Mouse (Mus musculus) liver, embryonic 12.5 days (tissue): ENCODE measurements around the gene Eif4g2. TPM values are rescaled to one million over a fixed set of nuclear protein-coding genes. Genes with fewer than 3 reads are reported as not detected.
A peak's percentile ranks its signal among the peaks of the same experiment; 100 is the strongest.

Experiments used
- ATAC-seq: fragments of 200-750 bp; cut with Nextera tagmentation; 2 replicates; pipeline ENCODE4 v1.8.0; 2017; ENCODE audit warnings: moderate number of reproducible peaks, mild to moderate bottlenecking, moderate library complexity
- H3K27ac ChIP-seq: fragments of 300-500 bp; sonication (generic); 2 replicates; pipeline ENCODE4 v1.5.1; 2016; ENCODE audit warnings: mild to moderate bottlenecking
- H3K27me3 ChIP-seq: fragments of 300-500 bp; sonication (generic); replicated peaks from 2 replicates; pipeline ENCODE4 v1.6.1; 2016; ENCODE audit warnings: mild to moderate bottlenecking, moderate library complexity
- H3K36me3 ChIP-seq: fragments of 300-500 bp; sonication (generic); 2 replicates; pipeline ENCODE4 v1.6.1; 2016; ENCODE audit warnings: mild to moderate bottlenecking, moderate library complexity
- H3K4me1 ChIP-seq: fragments of 300-500 bp; sonication (generic); 2 replicates; pipeline ENCODE4 v1.6.1; 2016
- H3K4me2 ChIP-seq: fragments of 300-500 bp; sonication (generic); 2 replicates; pipeline ENCODE4 v1.6.1; 2016; ENCODE audit warnings: mild to moderate bottlenecking, moderate library complexity
- H3K4me3 ChIP-seq: fragments of 300-500 bp; sonication (generic); 2 replicates; pipeline ENCODE4 v1.5.1; 2016; ENCODE audit warnings: mild to moderate bottlenecking, moderate library complexity
- H3K9ac ChIP-seq: fragments of 300-500 bp; sonication (generic); 2 replicates; pipeline ENCODE4 v1.6.1; 2016; ENCODE audit warnings: mild to moderate bottlenecking, moderate library complexity
- H3K9me3 ChIP-seq: fragments of 300-500 bp; sonication (generic); replicated peaks from 2 replicates; pipeline ENCODE4 v1.6.1; 2016; ENCODE audit warnings: mild to moderate bottlenecking, moderate library complexity
- WGBS: fragments of 180-500 bp; shearing (Covaris S2); methylation state at CpG from one replicate; pipeline ENCODE4 v1.1.7; 2016; ENCODE audit not compliant: insufficient replicate concordance; 5-methylcytosine and 5-hydroxymethylcytosine counted together
- polyA plus RNA-seq: library from polyadenylated mRNA; unstranded; fragments of >200 nt; fragmentation: Nextera tagmentation; extraction: Ambion mirVana; gene quantifications from 2 replicates; pipeline ENCODE4 v1.2.1, GENCODE M21; 2016

Gene Eif4g2
- polyA plus RNA-seq, 1 experiment from 2014 or later, result 693 TPM

- H3K36me3 ChIP-seq, result peaks cover 18% of the 10 kb centered on the region
- peak overlapping the region; percentile 77 for H3K27ac ChIP-seq
- H3K4me2 ChIP-seq, result peak overlapping the region; percentile 41
- no peaks in the 10 kb centered on the region for H3K27me3 ChIP-seq
- ATAC-seq, result peak; percentile 38
- H3K9ac ChIP-seq, result peak overlapping the region; percentile 12; the same call in 1 of the 2 replicates
- H3K9me3 ChIP-seq, result no peaks in the 10 kb centered on the region
- H3K4me1 ChIP-seq, result peaks cover 36% of the 10 kb centered on the region
- no peak overlapping the region for H3K4me3 ChIP-seq
Observed at GRCm38 (mm10) chr7:111085153-111085552, 2.3 kb upstream of the Eif4g2 start.

GRCm38 (mm10) chr7:111084443-111084842 is 1.6 kb upstream of the Eif4g2 start:
- Histone ChIP-seq H3K9me3 (no peaks in the 10 kb centered on the region), H3K4me2 (peak overlapping the region; percentile 42), H3K4me1 (peaks cover 43% of the 10 kb centered on the region), H3K27ac (peak overlapping the region; percentile 75), H3K36me3 (peaks cover 25% of the 10 kb centered on the region), H3K4me3 (no peak overlapping the region), H3K27me3 (no peaks in the 10 kb centered on the region), H3K9ac (no peak overlapping the region)
- ATAC-seq, result no peak
- 60% methylated on average over 2 of the region's 2 CpGs for WGBS

- ATAC-seq, result no peak
- Histone ChIP-seq H3K36me3 (peaks cover 32% of the 10 kb centered on the region), H3K4me1 (peaks cover 50% of the 10 kb centered on the region), H3K4me2 (peak overlapping the region; percentile 78), H3K4me3 (peak overlapping the region; percentile 100), H3K9ac (peak overlapping the region; percentile 89), H3K9me3 (no peaks in the 10 kb centered on the region), H3K27ac (peak overlapping the region; percentile 97), H3K27me3 (no peaks in the 10 kb centered on the region)
- 9% methylated on average over 4 of the region's 4 CpGs for WGBS
Observed at GRCm38 (mm10) chr7:111083733-111084120, 897 bp upstream of the Eif4g2 start.

GRCm38 (mm10) chr7:111082043-111082821 is 598 bp downstream of the Eif4g2 start:
- H3K27ac ChIP-seq, result peak overlapping the region; percentile 97
- H3K4me3 ChIP-seq, result peak overlapping the region; percentile 100
- under 1% methylated on average over 83 of the region's 83 CpGs for WGBS
- H3K9ac ChIP-seq, result peak overlapping the region; percentile 100
- peaks cover 51% of the 10 kb centered on the region for H3K4me1 ChIP-seq
- H3K4me2 ChIP-seq, result peak overlapping the region; percentile 90
- H3K36me3 ChIP-seq, result peaks cover 47% of the 10 kb centered on the region
- H3K9me3 ChIP-seq, result no peaks in the 10 kb centered on the region
- no peaks in the 10 kb centered on the region for H3K27me3 ChIP-seq
- ATAC-seq, result peak; percentile 71

- H3K4me1 ChIP-seq, result peaks cover 42% of the 10 kb centered on the region
- H3K4me3 ChIP-seq, result peak overlapping the region; percentile 100
- H3K36me3 ChIP-seq, result peaks cover 61% of the 10 kb centered on the region
- H3K9ac ChIP-seq, result peak overlapping the region; percentile 100
- H3K9me3 ChIP-seq, result no peaks in the 10 kb centered on the region
- peak overlapping the region; percentile 90 for H3K4me2 ChIP-seq
- no peak for ATAC-seq
- no peaks in the 10 kb centered on the region for H3K27me3 ChIP-seq
- 80% methylated on average over 3 of the region's 3 CpGs for WGBS
- peak overlapping the region; percentile 97; the same call in 1 of the 2 replicates for H3K27ac ChIP-seq
Observed at GRCm38 (mm10) chr7:111080876-111081275, 2.0 kb downstream of the Eif4g2 start.

- H3K4me3 ChIP-seq, result peak overlapping the region; percentile 100
- peaks cover 33% of the 10 kb centered on the region for H3K4me1 ChIP-seq
- no peaks in the 10 kb centered on the region for H3K9me3 ChIP-seq
- H3K27me3 ChIP-seq, result no peaks in the 10 kb centered on the region
- peaks cover 68% of the 10 kb centered on the region for H3K36me3 ChIP-seq
- peak overlapping the region; percentile 90 for H3K4me2 ChIP-seq
- no peak for ATAC-seq
- H3K9ac ChIP-seq, result 0 out of 2 replicates have a peak overlapping the region, but pooled peaks have one; percentile 100
- no peak overlapping the region for H3K27ac ChIP-seq
- WGBS, result 90% methylated on average over 8 of the region's 8 CpGs
Observed at GRCm38 (mm10) chr7:111080026-111080425, 2.8 kb downstream of the Eif4g2 start.

GRCm38 (mm10) chr7:111078271-111078670 is 4.6 kb downstream of the Eif4g2 start:
- Histone ChIP-seq H3K36me3 (peaks cover 86% of the 10 kb centered on the region), H3K9ac (no peak overlapping the region), H3K27ac (no peak overlapping the region), H3K4me2 (no peak overlapping the region), H3K27me3 (no peaks in the 10 kb centered on the region), H3K9me3 (no peaks in the 10 kb centered on the region), H3K4me1 (peaks cover 28% of the 10 kb centered on the region), H3K4me3 (no peak overlapping the region)
- no peak for ATAC-seq
- 96% methylated on average over 4 of the region's 4 CpGs for WGBS

GRCm38 (mm10) chr7:111075288-111075687 is 7.5 kb downstream of the Eif4g2 start:
- Histone ChIP-seq H3K27ac (no peak overlapping the region), H3K27me3 (no peaks in the 10 kb centered on the region), H3K9ac (no peak overlapping the region), H3K36me3 (peaks cover 99% of the 10 kb centered on the region), H3K4me3 (no peak overlapping the region), H3K4me1 (peaks cover 17% of the 10 kb centered on the region), H3K4me2 (no peak overlapping the region), H3K9me3 (no peaks in the 10 kb centered on the region)
- 92% methylated on average over 4 of the region's 4 CpGs for WGBS
- no peak for ATAC-seq

GRCm38 (mm10) chr7:111072410-111072809 is 10.4 kb downstream of the Eif4g2 start:
- Histone ChIP-seq H3K4me2 (no peak overlapping the region), H3K4me3 (no peak overlapping the region), H3K27me3 (no peaks in the 10 kb centered on the region), H3K4me1 (no peaks in the 10 kb centered on the region), H3K9ac (no peak overlapping the region), H3K27ac (no peak overlapping the region), H3K36me3 (peaks cover 99% of the 10 kb centered on the region), H3K9me3 (peaks cover 10% of the 10 kb centered on the region)
- whole genome bisulfite sequencing, result 91% methylated on average over 4 of the region's 4 CpGs
- no peak for ATAC-seq

GRCm38 (mm10) chr7:111070167-111070496 is 12.7 kb downstream of the Eif4g2 start:
- H3K36me3 ChIP-seq, result peaks cover 78% of the 10 kb centered on the region
- no peak overlapping the region for H3K4me3 ChIP-seq
- peaks cover 10% of the 10 kb centered on the region for H3K9me3 ChIP-seq
- no peak overlapping the region for H3K4me2 ChIP-seq
- H3K27me3 ChIP-seq, result no peaks in the 10 kb centered on the region
- no peaks in the 10 kb centered on the region for H3K4me1 ChIP-seq
- H3K9ac ChIP-seq, result no peak overlapping the region
- peak; percentile 32 for ATAC-seq
- 93% methylated on average over 2 of the region's 2 CpGs for WGBS
- no peak overlapping the region for H3K27ac ChIP-seq

GRCm38 (mm10) chr7:111069439-111070166 is 13.2 kb downstream of the Eif4g2 start:
- H3K27me3 ChIP-seq, result no peaks in the 10 kb centered on the region

GRCm38 (mm10) chr7:111068181-111068580 is 14.6 kb downstream of the Eif4g2 start:
- Histone ChIP-seq H3K4me1 (no peaks in the 10 kb centered on the region), H3K9me3 (peaks cover 10% of the 10 kb centered on the region), H3K27ac (no peak overlapping the region), H3K4me2 (no peak overlapping the region), H3K9ac (no peak overlapping the region), H3K4me3 (no peak overlapping the region), H3K27me3 (no peaks in the 10 kb centered on the region), H3K36me3 (peaks cover 62% of the 10 kb centered on the region)
- WGBS, result 90% methylated on average over 3 of the region's 3 CpGs
- ATAC-seq, result no peak

More at GRCm38 (mm10) chr7:111069439-111070166, 13.2 kb downstream of the Eif4g2 start:
- Histone ChIP-seq H3K36me3 (peaks cover 73% of the 10 kb centered on the region), H3K27ac (no peak overlapping the region), H3K4me3 (no peak overlapping the region), H3K9ac (no peak overlapping the region), H3K9me3 (peaks cover 10% of the 10 kb centered on the region), H3K4me1 (no peaks in the 10 kb centered on the region), H3K4me2 (no peak overlapping the region)
- peak; percentile 38; the same call in 1 of the 2 replicates for ATAC-seq
- 90% methylated on average over 7 of the region's 7 CpGs for WGBS
